34 mouse cellular contexts compared by ENCODE assay signal in genomic region chr12:94449517-94449916, GRCm38 (mm10).
"Had no signal": no experiment of that assay in that cellular context is flagged by ENCODE, and none has a peak within 500 bp of the region (broad histone marks: within the 10 kb centered on the region; RNA-seq: fewer than 3 reads in every experiment).

No protein-coding gene starts in this region.

- H3K4me3 ChIP-seq: heart, adult 2 months; heart, embryonic 10.5 days; heart, embryonic 12.5 days; heart, embryonic 13.5 days; heart, embryonic 15.5 days; hindbrain, embryonic 10.5 days; hindbrain, embryonic 12.5 days; hindbrain, embryonic 13.5 days; hindbrain, embryonic 15.5 days; intestine, embryonic 15.5 days; layer of hippocampus, adult 2 months; left cerebral cortex, adult 2 months had no signal

- H3K27ac ChIP-seq: heart, adult 2 months; heart, embryonic 10.5 days; heart, embryonic 13.5 days; heart, embryonic 15.5 days; hindbrain, embryonic 10.5 days; hindbrain, embryonic 12.5 days; hindbrain, embryonic 13.5 days; hindbrain, embryonic 14.5 days; hindbrain, embryonic 15.5 days; hindbrain, postnatal 0 days; intestine, embryonic 15.5 days; kidney, postnatal 0 days; layer of hippocampus, adult 2 months; left cerebral cortex, adult 2 months had no signal

- DNase-seq: heart, adult 18-20 months; heart, adult 2 months; heart, postnatal 10 days; heart, postnatal 14 days; heart, postnatal 36 days; heart, postnatal 4 days; kidney, adult 11 months; kidney, adult 8-10 months; kidney, adult 9 months; kidney, postnatal 10 days; kidney, postnatal 14 days; kidney, postnatal 25 days; kidney, postnatal 4 days; layer of hippocampus, adult 9-11 months; layer of hippocampus, postnatal 36 days had no signal

- H3K9ac ChIP-seq: heart, embryonic 12.5 days; heart, embryonic 13.5 days; heart, embryonic 15.5 days; hindbrain, embryonic 12.5 days; hindbrain, embryonic 13.5 days; hindbrain, embryonic 14.5 days; hindbrain, embryonic 15.5 days; intestine, embryonic 15.5 days had no signal

- H3K4me1 ChIP-seq: heart, embryonic 10.5 days; heart, embryonic 12.5 days; heart, embryonic 13.5 days; heart, embryonic 15.5 days; hindbrain, embryonic 10.5 days; hindbrain, embryonic 12.5 days; hindbrain, embryonic 13.5 days; hindbrain, embryonic 15.5 days; intestine, embryonic 15.5 days had no signal

- H3K36me3 ChIP-seq: heart, embryonic 10.5 days; heart, embryonic 12.5 days; heart, embryonic 13.5 days; heart, embryonic 15.5 days; hindbrain, embryonic 10.5 days; hindbrain, embryonic 12.5 days; hindbrain, embryonic 13.5 days; hindbrain, embryonic 15.5 days; intestine, embryonic 15.5 days had no signal

- H3K27me3 ChIP-seq: heart, embryonic 12.5 days; heart, embryonic 13.5 days; heart, embryonic 15.5 days; hindbrain, embryonic 12.5 days; hindbrain, embryonic 13.5 days; hindbrain, embryonic 15.5 days; intestine, embryonic 15.5 days had no signal

- H3K9me3 ChIP-seq: heart, embryonic 10.5 days; heart, embryonic 12.5 days; heart, embryonic 13.5 days; heart, embryonic 15.5 days; hindbrain, embryonic 10.5 days; hindbrain, embryonic 12.5 days; hindbrain, embryonic 13.5 days; hindbrain, embryonic 15.5 days; intestine, embryonic 15.5 days had no signal

- H3K4me2 ChIP-seq: heart, embryonic 11.5 days; heart, embryonic 12.5 days; heart, embryonic 13.5 days; heart, embryonic 15.5 days; hindbrain, embryonic 12.5 days; hindbrain, embryonic 13.5 days; hindbrain, embryonic 14.5 days; hindbrain, embryonic 15.5 days; intestine, embryonic 15.5 days had no signal

- ATAC-seq: hindbrain, embryonic 16.5 days; hindbrain, postnatal 0 days; inflammation-experienced regulatory T-cells, adult 6 months; intestine, embryonic 15.5 days; intestine, embryonic 16.5 days; intestine, postnatal 0 days had no signal
